Mouse (Mus musculus): ENCODE measurements around the gene Cdh20. TPM values are rescaled to one million over a fixed set of nuclear protein-coding genes. Genes with fewer than 3 reads are reported as not detected.
"Not testable (repeated sequence)": the region's sequence is repeated elsewhere in the genome, so short reads cannot be mapped to it uniquely, and the experiment has no call there.

Gene Cdh20
- polyA plus RNA-seq, 1 experiment, result not detected

DNA sequence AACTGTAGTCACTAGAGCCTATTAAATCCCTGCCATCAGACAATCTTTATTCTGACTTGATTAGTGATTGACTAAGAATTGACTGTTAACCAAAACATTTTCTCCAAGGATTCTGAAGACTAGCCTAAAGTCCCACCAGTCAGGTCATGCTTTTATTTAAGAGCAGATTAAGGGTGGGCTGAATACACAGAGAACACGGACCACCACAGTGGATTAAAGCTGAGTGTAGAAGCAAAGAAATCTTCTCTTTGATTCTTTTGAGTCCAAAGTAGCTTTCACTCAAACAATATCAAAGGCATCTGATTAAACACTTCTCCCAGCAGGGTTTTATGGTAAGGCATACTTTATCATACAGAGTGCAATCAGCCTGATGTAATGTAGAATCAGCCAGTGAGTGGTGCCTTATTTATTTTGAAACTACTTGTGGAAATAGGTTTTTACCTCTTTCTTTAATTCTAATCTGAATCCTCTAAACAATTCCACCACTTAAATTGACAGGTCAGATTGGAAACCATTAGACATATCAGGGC is 149.0 kb downstream of the Cdh20 start:
- no peak overlapping the region for H3K4me3 ChIP-seq (ENCODE audit: low read depth, low read length)
- no peak overlapping the region for H3K9ac ChIP-seq (ENCODE audit: low read depth, poor library complexity, severe bottlenecking)
- H3K9me3 ChIP-seq (replicated peaks; ENCODE audit: control insufficient read depth, insufficient read depth, low read length, poor library complexity, severe bottlenecking), result no peaks in the 10 kb centered on the region
- H3K36me3 ChIP-seq (ENCODE audit: control insufficient read depth, insufficient read depth, low read length, poor library complexity, severe bottlenecking), result no peaks in the 10 kb centered on the region
- TF ChIP-seq POLR2A (IDR thresholded peaks at IDR 0.05; ENCODE audit: insufficient read depth, low read length), result no peak
- no peak for TF ChIP-seq CTCF (IDR thresholded peaks at IDR 0.05; ENCODE audit: low read depth, low read length)
- no peak for TF ChIP-seq EP300 (IDR thresholded peaks at IDR 0.05; ENCODE audit: insufficient read depth, low read depth, low read length)
- no peak overlapping the region for H3K27ac ChIP-seq (ENCODE audit: insufficient read depth, low read length)
- no peaks in the 10 kb centered on the region for H3K4me1 ChIP-seq (ENCODE audit: control insufficient read depth, insufficient read depth, low read length)
- H3K27me3 ChIP-seq (ENCODE audit: control insufficient read depth, insufficient read depth, low read length, poor library complexity, severe bottlenecking), result no peaks in the 10 kb centered on the region

DNA sequence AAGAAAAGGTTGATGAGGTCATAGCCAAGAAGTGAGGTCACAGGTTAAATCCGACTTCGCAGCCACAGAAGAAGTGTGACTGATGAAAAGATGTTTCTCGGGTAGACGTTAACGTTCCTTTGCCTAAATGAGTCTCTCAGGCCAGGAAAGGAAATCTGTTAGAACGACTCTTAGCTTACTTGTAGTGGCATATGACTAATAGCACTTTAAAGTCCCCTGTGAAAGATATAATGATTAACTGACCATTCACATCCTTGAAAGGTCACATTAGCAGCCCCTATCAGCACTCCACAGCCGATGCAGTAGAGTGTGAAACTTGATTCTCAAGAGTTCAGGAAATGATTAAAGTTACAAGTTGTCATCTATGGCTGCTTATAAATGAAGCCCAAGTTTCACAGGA is 164.7 kb downstream of the Cdh20 start:
- no peak overlapping the region for H3K27ac ChIP-seq (ENCODE audit: insufficient read depth, low read length)
- H3K27me3 ChIP-seq (ENCODE audit: control insufficient read depth, insufficient read depth, low read length, poor library complexity, severe bottlenecking), result no peaks in the 10 kb centered on the region
- no peak overlapping the region for H3K4me3 ChIP-seq (ENCODE audit: low read depth, low read length)
- no peaks in the 10 kb centered on the region for H3K36me3 ChIP-seq (ENCODE audit: control insufficient read depth, insufficient read depth, low read length, poor library complexity, severe bottlenecking)
- TF ChIP-seq EP300 (IDR thresholded peaks at IDR 0.05; ENCODE audit: insufficient read depth, low read depth, low read length) (no peak), CTCF (IDR thresholded peaks at IDR 0.05; ENCODE audit: low read depth, low read length) (no peak), POLR2A (IDR thresholded peaks at IDR 0.05; ENCODE audit: insufficient read depth, low read length) (no peak)
- H3K9ac ChIP-seq (ENCODE audit: low read depth, poor library complexity, severe bottlenecking), result no peak overlapping the region
- H3K4me1 ChIP-seq (ENCODE audit: control insufficient read depth, insufficient read depth, low read length), result no peaks in the 10 kb centered on the region
- H3K9me3 ChIP-seq (replicated peaks; ENCODE audit: control insufficient read depth, insufficient read depth, low read length, poor library complexity, severe bottlenecking), result no peaks in the 10 kb centered on the region

DNA sequence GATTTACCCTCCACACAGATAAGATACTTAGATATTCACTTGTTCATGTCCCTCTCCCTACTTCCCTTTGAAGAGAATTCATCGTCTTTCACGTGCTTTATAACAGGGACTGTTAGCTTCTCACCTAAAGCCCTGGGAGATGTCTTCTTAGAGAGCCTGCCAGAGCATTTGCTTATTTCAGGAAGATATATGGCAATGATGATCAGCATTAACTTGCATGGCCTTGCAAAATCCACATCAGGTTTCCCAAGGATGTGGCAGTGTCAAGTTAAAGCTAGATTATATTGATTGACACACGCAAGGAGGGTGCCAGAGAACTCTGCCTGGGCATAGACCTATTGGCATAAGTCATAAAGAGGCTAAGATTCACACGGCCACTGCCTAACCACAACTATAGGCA is 168.6 kb downstream of the Cdh20 start:
- no peak overlapping the region for H3K9ac ChIP-seq (ENCODE audit: low read depth, poor library complexity, severe bottlenecking)
- TF ChIP-seq EP300 (IDR thresholded peaks at IDR 0.05; ENCODE audit: insufficient read depth, low read depth, low read length) (no peak), CTCF (IDR thresholded peaks at IDR 0.05; ENCODE audit: low read depth, low read length) (no peak), POLR2A (IDR thresholded peaks at IDR 0.05; ENCODE audit: insufficient read depth, low read length) (no peak)
- no peaks in the 10 kb centered on the region for H3K36me3 ChIP-seq (ENCODE audit: control insufficient read depth, insufficient read depth, low read length, poor library complexity, severe bottlenecking)
- H3K4me3 ChIP-seq (ENCODE audit: low read depth, low read length), result no peak overlapping the region
- no peaks in the 10 kb centered on the region for H3K9me3 ChIP-seq (replicated peaks; ENCODE audit: control insufficient read depth, insufficient read depth, low read length, poor library complexity, severe bottlenecking)
- no peaks in the 10 kb centered on the region for H3K27me3 ChIP-seq (ENCODE audit: control insufficient read depth, insufficient read depth, low read length, poor library complexity, severe bottlenecking)
- no peaks in the 10 kb centered on the region for H3K4me1 ChIP-seq (ENCODE audit: control insufficient read depth, insufficient read depth, low read length)
- H3K27ac ChIP-seq (ENCODE audit: insufficient read depth, low read length), result no peak overlapping the region

GRCm38 (mm10) chr1:104939156-104939555 is 170.8 kb downstream of the Cdh20 start:
- H3K36me3 ChIP-seq (ENCODE audit: control insufficient read depth, insufficient read depth, low read length, poor library complexity, severe bottlenecking), result no peaks in the 10 kb centered on the region
- no peak overlapping the region for H3K9ac ChIP-seq (ENCODE audit: low read depth, poor library complexity, severe bottlenecking)
- H3K27me3 ChIP-seq (ENCODE audit: control insufficient read depth, insufficient read depth, low read length, poor library complexity, severe bottlenecking), result no peaks in the 10 kb centered on the region
- no peak overlapping the region for H3K27ac ChIP-seq (ENCODE audit: insufficient read depth, low read length)
- H3K4me3 ChIP-seq (ENCODE audit: low read depth, low read length), result no peak overlapping the region
- TF ChIP-seq POLR2A (IDR thresholded peaks at IDR 0.05; ENCODE audit: insufficient read depth, low read length) (no peak), CTCF (IDR thresholded peaks at IDR 0.05; ENCODE audit: low read depth, low read length) (no peak), EP300 (IDR thresholded peaks at IDR 0.05; ENCODE audit: insufficient read depth, low read depth, low read length) (no peak)
- H3K9me3 ChIP-seq (replicated peaks; ENCODE audit: control insufficient read depth, insufficient read depth, low read length, poor library complexity, severe bottlenecking), result no peaks in the 10 kb centered on the region
- H3K4me1 ChIP-seq (ENCODE audit: control insufficient read depth, insufficient read depth, low read length), result no peaks in the 10 kb centered on the region

GRCm38 (mm10) chr1:104944470-104945109 is 176.3 kb downstream of the Cdh20 start:
- Histone ChIP-seq H3K4me1 (ENCODE audit: control insufficient read depth, insufficient read depth, low read length) (no peaks in the 10 kb centered on the region), H3K27me3 (ENCODE audit: control insufficient read depth, insufficient read depth, low read length, poor library complexity, severe bottlenecking) (no peaks in the 10 kb centered on the region), H3K9ac (ENCODE audit: low read depth, poor library complexity, severe bottlenecking) (no peak overlapping the region), H3K36me3 (ENCODE audit: control insufficient read depth, insufficient read depth, low read length, poor library complexity, severe bottlenecking) (no peaks in the 10 kb centered on the region), H3K4me3 (ENCODE audit: low read depth, low read length) (no peak overlapping the region), H3K27ac (ENCODE audit: insufficient read depth, low read length) (no peak overlapping the region), H3K9me3 (replicated peaks; ENCODE audit: control insufficient read depth, insufficient read depth, low read length, poor library complexity, severe bottlenecking) (no peaks in the 10 kb centered on the region)
- no peak for TF ChIP-seq EP300 (IDR thresholded peaks at IDR 0.05; ENCODE audit: insufficient read depth, low read depth, low read length)
- peak; percentile 30 for TF ChIP-seq CTCF (IDR thresholded peaks at IDR 0.05; ENCODE audit: low read depth, low read length)
- TF ChIP-seq POLR2A (IDR thresholded peaks at IDR 0.05; ENCODE audit: insufficient read depth, low read length), result no peak

DNA sequence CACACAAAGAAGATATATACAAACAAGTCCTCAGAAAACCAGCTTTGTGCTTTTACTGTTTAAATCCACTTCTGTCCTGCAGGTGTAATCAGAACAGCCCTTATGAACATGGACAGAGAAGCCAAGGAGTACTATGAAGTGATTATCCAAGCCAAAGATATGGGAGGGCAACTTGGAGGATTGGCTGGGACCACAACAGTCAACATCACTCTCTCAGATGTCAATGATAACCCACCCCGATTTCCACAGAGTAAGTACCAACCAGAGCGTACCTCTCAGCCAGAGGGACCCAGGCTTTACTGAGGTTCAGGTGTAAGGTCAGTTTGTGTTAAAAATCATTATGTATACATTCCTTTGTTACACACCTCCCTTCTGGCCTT is 176.8 kb downstream of the Cdh20 start:
- H3K27ac ChIP-seq (ENCODE audit: insufficient read depth, low read length), result no peak overlapping the region
- TF ChIP-seq EP300 (IDR thresholded peaks at IDR 0.05; ENCODE audit: insufficient read depth, low read depth, low read length) (no peak), POLR2A (IDR thresholded peaks at IDR 0.05; ENCODE audit: insufficient read depth, low read length) (no peak), CTCF (IDR thresholded peaks at IDR 0.05; ENCODE audit: low read depth, low read length) (no peak)

GRCm38 (mm10) chr1:104949640-104950039 is 181.3 kb downstream of the Cdh20 start:
- H3K9ac ChIP-seq (ENCODE audit: low read depth, poor library complexity, severe bottlenecking); H3K36me3 ChIP-seq (ENCODE audit: control insufficient read depth, insufficient read depth, low read length, poor library complexity, severe bottlenecking); H3K9me3 ChIP-seq (replicated peaks; ENCODE audit: control insufficient read depth, insufficient read depth, low read length, poor library complexity, severe bottlenecking); H3K27ac ChIP-seq (ENCODE audit: insufficient read depth, low read length); H3K4me3 ChIP-seq (ENCODE audit: low read depth, low read length); H3K4me1 ChIP-seq (ENCODE audit: control insufficient read depth, insufficient read depth, low read length); H3K27me3 ChIP-seq (ENCODE audit: control insufficient read depth, insufficient read depth, low read length, poor library complexity, severe bottlenecking): not testable (repeated sequence)

More for the DNA sequence above, 176.8 kb downstream of the Cdh20 start:
- Histone ChIP-seq H3K4me1 (ENCODE audit: control insufficient read depth, insufficient read depth, low read length) (no peaks in the 10 kb centered on the region), H3K36me3 (ENCODE audit: control insufficient read depth, insufficient read depth, low read length, poor library complexity, severe bottlenecking) (no peaks in the 10 kb centered on the region), H3K9ac (ENCODE audit: low read depth, poor library complexity, severe bottlenecking) (no peak overlapping the region), H3K4me3 (ENCODE audit: low read depth, low read length) (no peak overlapping the region), H3K27me3 (ENCODE audit: control insufficient read depth, insufficient read depth, low read length, poor library complexity, severe bottlenecking) (no peaks in the 10 kb centered on the region), H3K9me3 (replicated peaks; ENCODE audit: control insufficient read depth, insufficient read depth, low read length, poor library complexity, severe bottlenecking) (no peaks in the 10 kb centered on the region)
